Mouse (Mus musculus): Measurements from ENCODE around the gene Cst8. TPM values are rescaled to one million over a fixed set of nuclear protein-coding genes. Genes with fewer than 3 reads are reported as not detected.

The Cst8 gene
- total RNA-seq (2012; rRNA removed): not detected in 2 replicates

GRCm38 (mm10) chr2:148798485-148798884 is at the start of gene Cst8:
TSS of gene Cst8 (plus strand) at chr2:148798785.
- in situ Hi-C loops (cut with MboI; ENCODE audit: low sequenced_read_pairs in 2 of 2, unreplicated experiment in 2 of 2): no loop called here
- Histone ChIP-seq H3K4me3 (ENCODE audit: insufficient read depth in 1 of 2, low read depth in 1 of 2, low read length in 2 of 2, poor library complexity in 1 of 2, severe bottlenecking in 1 of 2) (no peak within 1 kb of the TSS), H3K36me3 (ENCODE audit: control insufficient read depth, insufficient read depth, low read length, poor library complexity, severe bottlenecking) (no peaks in the 10 kb centered on the region), H3K9ac (ENCODE audit: insufficient read depth, low read depth, low read length, poor library complexity, severe bottlenecking) (no peak within 1 kb of the TSS), H3K4me1 (ENCODE audit: control insufficient read depth in 2 of 2, insufficient read depth in 2 of 2, low read length in 2 of 2, poor library complexity in 1 of 2) (no peaks in the 10 kb centered on the region), H3K9me3 (ENCODE audit: control insufficient read depth, insufficient read depth, low read depth, low read length) (no peaks in the 10 kb centered on the region), H3K27ac (ENCODE audit: insufficient read depth, low read depth, low read length, poor library complexity, severe bottlenecking) (no peak within 1 kb of the TSS)
- TF ChIP-seq MAFK (IDR thresholded peaks at IDR 0.05; ENCODE audit: insufficient read depth, low read depth, low read length): no peak
- TF ChIP-seq CHD2 (IDR thresholded peaks at IDR 0.05; ENCODE audit: low read depth, low read length): no peak
- no peak for TF ChIP-seq ZC3H11A (IDR thresholded peaks at IDR 0.05; ENCODE audit: borderline replicate concordance, low read depth, low read length)
- no peak for TF ChIP-seq ZNF384 (IDR thresholded peaks at IDR 0.05; ENCODE audit: low read depth, low read length)
- TF ChIP-seq HCFC1 (IDR thresholded peaks at IDR 0.05; ENCODE audit: borderline replicate concordance, insufficient read depth, low read length): no peak
- no peak for DNase-seq (ENCODE audit: low read depth, low spot score)

GRCm38 (mm10) chr2:148750058-148750457 is 48.5 kb upstream of the Cst8 start, which contains the start of gene Cstl1:
TSS of gene Cstl1 (plus strand) at chr2:148750358.
- Histone ChIP-seq H3K9me3 (ENCODE audit: control insufficient read depth, insufficient read depth, low read depth, low read length) (no peaks in the 10 kb centered on the region), H3K4me3 (ENCODE audit: insufficient read depth in 1 of 2, low read depth in 1 of 2, low read length in 2 of 2, poor library complexity in 1 of 2, severe bottlenecking in 1 of 2) (no peak within 1 kb of the TSS), H3K4me1 (ENCODE audit: control insufficient read depth in 2 of 2, insufficient read depth in 2 of 2, low read length in 2 of 2, poor library complexity in 1 of 2) (no peaks in the 10 kb centered on the region), H3K27ac (ENCODE audit: insufficient read depth, low read depth, low read length, poor library complexity, severe bottlenecking) (no peak within 1 kb of the TSS), H3K36me3 (ENCODE audit: control insufficient read depth, insufficient read depth, low read length, poor library complexity, severe bottlenecking) (no peaks in the 10 kb centered on the region), H3K9ac (ENCODE audit: insufficient read depth, low read depth, low read length, poor library complexity, severe bottlenecking) (no peak within 1 kb of the TSS)
- in situ Hi-C loops (cut with MboI; ENCODE audit: low sequenced_read_pairs in 2 of 2, unreplicated experiment in 2 of 2): loop anchor here in 1 of 2 experiments (5.0 kb wide), 1 partner anchor 152 kb away; no protein-coding TSS in a partner anchor
- TF ChIP-seq MAFK (IDR thresholded peaks at IDR 0.05; ENCODE audit: insufficient read depth, low read depth, low read length): no peak
- no peak for TF ChIP-seq ZNF384 (IDR thresholded peaks at IDR 0.05; ENCODE audit: low read depth, low read length)
- TF ChIP-seq HCFC1 (IDR thresholded peaks at IDR 0.05; ENCODE audit: borderline replicate concordance, insufficient read depth, low read length): no peak
- no peak for TF ChIP-seq CHD2 (IDR thresholded peaks at IDR 0.05; ENCODE audit: low read depth, low read length)
- TF ChIP-seq ZC3H11A (IDR thresholded peaks at IDR 0.05; ENCODE audit: borderline replicate concordance, low read depth, low read length): no peak
- DNase-seq (ENCODE audit: low read depth, low spot score): no peak

GRCm38 (mm10) chr2:148751893-148752813 is 46.4 kb upstream of the Cst8 start:
- DNase-seq (ENCODE audit: low read depth, low spot score): peak; percentile 86
- H3K4me3 ChIP-seq (ENCODE audit: insufficient read depth in 1 of 2, low read depth in 1 of 2, low read length in 2 of 2, poor library complexity in 1 of 2, severe bottlenecking in 1 of 2): peak overlapping the region in 1 of 2 experiments; percentile 48; a peak in 2 of 4 replicates
- TF ChIP-seq MAFK (IDR thresholded peaks at IDR 0.05; ENCODE audit: insufficient read depth, low read depth, low read length) (no peak), CHD2 (IDR thresholded peaks at IDR 0.05; ENCODE audit: low read depth, low read length) (no peak), ZC3H11A (IDR thresholded peaks at IDR 0.05; ENCODE audit: borderline replicate concordance, low read depth, low read length) (no peak), HCFC1 (IDR thresholded peaks at IDR 0.05; ENCODE audit: borderline replicate concordance, insufficient read depth, low read length) (no peak), ZNF384 (IDR thresholded peaks at IDR 0.05; ENCODE audit: low read depth, low read length) (no peak)
- H3K4me1 ChIP-seq (ENCODE audit: control insufficient read depth in 2 of 2, insufficient read depth in 2 of 2, low read length in 2 of 2, poor library complexity in 1 of 2): no peaks in the 10 kb centered on the region
- in situ Hi-C loops (cut with MboI; ENCODE audit: low sequenced_read_pairs in 2 of 2, unreplicated experiment in 2 of 2): loop anchor here in 1 of 2 experiments (5.0 kb wide), 1 partner anchor 150 kb away; no protein-coding TSS in a partner anchor
- no peaks in the 10 kb centered on the region for H3K9me3 ChIP-seq (ENCODE audit: control insufficient read depth, insufficient read depth, low read depth, low read length)
- no peaks in the 10 kb centered on the region for H3K36me3 ChIP-seq (ENCODE audit: control insufficient read depth, insufficient read depth, low read length, poor library complexity, severe bottlenecking)
- no peak overlapping the region for H3K27ac ChIP-seq (ENCODE audit: insufficient read depth, low read depth, low read length, poor library complexity, severe bottlenecking)
- no peak overlapping the region for H3K9ac ChIP-seq (ENCODE audit: insufficient read depth, low read depth, low read length, poor library complexity, severe bottlenecking)

DNA sequence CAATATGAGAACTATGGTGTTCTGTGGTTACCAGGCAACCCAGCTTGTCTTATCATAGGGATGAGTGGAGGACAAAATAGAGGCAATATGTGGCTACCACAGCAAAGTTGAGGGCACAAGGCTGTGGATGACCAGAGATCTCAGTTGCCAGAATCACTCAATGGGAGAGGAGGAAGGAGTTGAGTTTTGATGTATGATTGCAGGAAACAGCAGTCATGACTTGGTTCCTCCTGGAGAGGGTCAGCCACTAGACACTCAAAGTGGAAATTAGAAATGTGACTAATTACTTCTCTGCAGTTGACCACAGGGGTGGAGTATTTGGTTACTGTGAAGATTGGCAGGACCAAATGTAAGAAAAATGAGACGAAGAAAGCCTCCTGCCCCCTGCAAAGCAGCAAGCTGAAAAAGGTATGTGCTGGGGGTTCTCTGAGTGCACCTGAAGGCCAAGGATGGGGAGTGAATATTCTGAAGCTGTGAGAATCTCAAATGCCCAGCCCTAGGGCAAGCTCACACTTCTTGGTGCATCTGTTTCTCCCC is 44.2 kb upstream of the Cst8 start:
- TF ChIP-seq ZC3H11A (IDR thresholded peaks at IDR 0.05; ENCODE audit: borderline replicate concordance, low read depth, low read length) (no peak), HCFC1 (IDR thresholded peaks at IDR 0.05; ENCODE audit: borderline replicate concordance, insufficient read depth, low read length) (no peak), ZNF384 (IDR thresholded peaks at IDR 0.05; ENCODE audit: low read depth, low read length) (no peak), MAFK (IDR thresholded peaks at IDR 0.05; ENCODE audit: insufficient read depth, low read depth, low read length) (no peak), CHD2 (IDR thresholded peaks at IDR 0.05; ENCODE audit: low read depth, low read length) (no peak)
- in situ Hi-C loops (cut with MboI; ENCODE audit: low sequenced_read_pairs in 2 of 2, unreplicated experiment in 2 of 2): loop anchor here in 1 of 2 experiments (5.0 kb wide), 1 partner anchor 148 kb away; no protein-coding TSS in a partner anchor
- H3K4me1 ChIP-seq (ENCODE audit: control insufficient read depth in 2 of 2, insufficient read depth in 2 of 2, low read length in 2 of 2, poor library complexity in 1 of 2): no peaks in the 10 kb centered on the region
- H3K9me3 ChIP-seq (ENCODE audit: control insufficient read depth, insufficient read depth, low read depth, low read length): no peaks in the 10 kb centered on the region
- H3K9ac ChIP-seq (ENCODE audit: insufficient read depth, low read depth, low read length, poor library complexity, severe bottlenecking): no peak overlapping the region
- H3K4me3 ChIP-seq (ENCODE audit: insufficient read depth in 1 of 2, low read depth in 1 of 2, low read length in 2 of 2, poor library complexity in 1 of 2, severe bottlenecking in 1 of 2): no peak overlapping the region
- H3K36me3 ChIP-seq (ENCODE audit: control insufficient read depth, insufficient read depth, low read length, poor library complexity, severe bottlenecking): no peaks in the 10 kb centered on the region
- H3K27ac ChIP-seq (ENCODE audit: insufficient read depth, low read depth, low read length, poor library complexity, severe bottlenecking): no peak overlapping the region
- DNase-seq (ENCODE audit: low read depth, low spot score): no peak
